Mouse (Mus musculus) neural tube, embryonic 15.5 days (tissue): ENCODE results near the gene Fgd2. TPM values are rescaled to one million over a fixed set of nuclear protein-coding genes. Genes with fewer than 3 reads are reported as not detected.

Experiments
- ATAC-seq: fragments of 200-750 bp; cut with Nextera tagmentation; 2 replicates; pipeline ENCODE4 v1.8.0; 2017; ENCODE audit warnings: mild to moderate bottlenecking, moderate TSS enrichment, moderate library complexity; ENCODE audit not compliant: low FRiP score
- H3K27ac ChIP-seq: fragments of 300-500 bp; sonication (generic); replicated peaks from 2 replicates; pipeline ENCODE4 v1.5.1; 2015; ENCODE audit warnings: mild to moderate bottlenecking, inconsistent platforms
- H3K27me3 ChIP-seq: fragments of 300-500 bp; sonication (generic); replicated peaks from 2 replicates; pipeline ENCODE4 v1.6.1; 2015; ENCODE audit warnings: inconsistent platforms
- H3K36me3 ChIP-seq: fragments of 300-500 bp; sonication (generic); 2 replicates; pipeline ENCODE4 v1.6.1; 2015; ENCODE audit warnings: inconsistent platforms
- H3K4me1 ChIP-seq: fragments of 300-500 bp; sonication (generic); 2 replicates; pipeline ENCODE4 v1.6.1; 2015; ENCODE audit warnings: inconsistent platforms
- H3K4me2 ChIP-seq: fragments of 300-500 bp; sonication (generic); 2 replicates; pipeline ENCODE4 v1.6.1; 2015; ENCODE audit warnings: inconsistent platforms, mild to moderate bottlenecking, moderate library complexity
- H3K4me3 ChIP-seq: fragments of 300-500 bp; sonication (generic); replicated peaks from 2 replicates; pipeline ENCODE4 v1.5.1; 2015; ENCODE audit warnings: mild to moderate bottlenecking, inconsistent platforms
- H3K9ac ChIP-seq: fragments of 300-500 bp; sonication (generic); replicated peaks from 2 replicates; pipeline ENCODE4 v1.6.1; 2015; ENCODE audit warnings: mild to moderate bottlenecking, inconsistent platforms
- H3K9me3 ChIP-seq: fragments of 300-500 bp; sonication (generic); replicated peaks from 2 replicates; pipeline ENCODE4 v1.6.1; 2016; ENCODE audit warnings: inconsistent platforms
- WGBS: fragments of 180-500 bp; shearing (Covaris S2); methylation state at CpG from one replicate; pipeline ENCODE4 v1.1.7; 2015; ENCODE audit warnings: mixed read lengths; 5-methylcytosine and 5-hydroxymethylcytosine counted together
- polyA plus RNA-seq: library from polyadenylated mRNA; unstranded; fragments of >200 nt; fragmentation: Nextera tagmentation; extraction: Ambion mirVana; gene quantifications from 2 replicates; pipeline ENCODE4 v1.2.1, GENCODE M21; 2015

The Fgd2 gene
- polyA plus RNA-seq, 1 experiment from 2014 or later = 3.7 TPM

GRCm38 (mm10) chr17:29422337-29422736 is 61.6 kb downstream of the Fgd2 start:
- Histone ChIP-seq H3K4me3 (no peak overlapping the region), H3K9me3 (no peaks in the 10 kb centered on the region), H3K4me1 (no peaks in the 10 kb centered on the region), H3K27me3 (no peaks in the 10 kb centered on the region), H3K27ac (no peak overlapping the region), H3K36me3 (no peaks in the 10 kb centered on the region), H3K4me2 (no peak overlapping the region), H3K9ac (no peak overlapping the region)
- no peak for ATAC-seq
- 91% methylated on average over 6 of the region's 6 CpGs for WGBS

GRCm38 (mm10) chr17:29422912-29423504 is 62.3 kb downstream of the Fgd2 start:
- H3K4me1 ChIP-seq = no peaks in the 10 kb centered on the region
- H3K27ac ChIP-seq = no peak overlapping the region
- ATAC-seq = no peak
- no peaks in the 10 kb centered on the region for H3K27me3 ChIP-seq
- H3K9me3 ChIP-seq = no peaks in the 10 kb centered on the region
- no peak overlapping the region for H3K9ac ChIP-seq
- no peaks in the 10 kb centered on the region for H3K36me3 ChIP-seq
- 87% methylated on average over 8 of the region's 8 CpGs for WGBS
- no peak overlapping the region for H3K4me2 ChIP-seq
- no peak overlapping the region for H3K4me3 ChIP-seq

GRCm38 (mm10) chr17:29423991-29424390 is 63.3 kb downstream of the Fgd2 start:
- no peak overlapping the region for H3K4me3 ChIP-seq
- H3K9ac ChIP-seq = no peak overlapping the region
- H3K27me3 ChIP-seq = no peaks in the 10 kb centered on the region
- no peak overlapping the region for H3K27ac ChIP-seq
- 92% methylated on average over 2 of the region's 2 CpGs for WGBS
- no peaks in the 10 kb centered on the region for H3K4me1 ChIP-seq
- H3K9me3 ChIP-seq = no peaks in the 10 kb centered on the region
- H3K36me3 ChIP-seq = no peaks in the 10 kb centered on the region
- H3K4me2 ChIP-seq = no peak overlapping the region
- no peak for ATAC-seq

GRCm38 (mm10) chr17:29425345-29425744 is 64.6 kb downstream of the Fgd2 start:
- 65% methylated on average over 9 of the region's 9 CpGs for WGBS
- no peak overlapping the region for H3K4me2 ChIP-seq
- H3K36me3 ChIP-seq = no peaks in the 10 kb centered on the region
- no peak overlapping the region for H3K4me3 ChIP-seq
- no peak for ATAC-seq
- no peaks in the 10 kb centered on the region for H3K27me3 ChIP-seq
- no peaks in the 10 kb centered on the region for H3K4me1 ChIP-seq
- no peaks in the 10 kb centered on the region for H3K9me3 ChIP-seq
- H3K9ac ChIP-seq = no peak overlapping the region
- H3K27ac ChIP-seq = no peak overlapping the region

- WGBS = 40% methylated on average over 8 of the region's 8 CpGs
- no peak overlapping the region for H3K9ac ChIP-seq
- no peak for ATAC-seq
- no peak overlapping the region for H3K27ac ChIP-seq
- H3K4me1 ChIP-seq = no peaks in the 10 kb centered on the region
- H3K36me3 ChIP-seq = no peaks in the 10 kb centered on the region
- H3K4me3 ChIP-seq = no peak overlapping the region
- no peaks in the 10 kb centered on the region for H3K27me3 ChIP-seq
- no peak overlapping the region for H3K4me2 ChIP-seq
- H3K9me3 ChIP-seq = no peaks in the 10 kb centered on the region
Observed at GRCm38 (mm10) chr17:29428213-29428612, 67.5 kb downstream of the Fgd2 start.

GRCm38 (mm10) chr17:29428826-29429225 is 68.1 kb downstream of the Fgd2 start:
- H3K4me2 ChIP-seq = no peak overlapping the region
- WGBS = 56% methylated on average over 2 of the region's 2 CpGs
- H3K9me3 ChIP-seq = no peaks in the 10 kb centered on the region
- no peak overlapping the region for H3K27ac ChIP-seq
- no peaks in the 10 kb centered on the region for H3K36me3 ChIP-seq
- no peaks in the 10 kb centered on the region for H3K4me1 ChIP-seq
- no peak overlapping the region for H3K4me3 ChIP-seq
- H3K9ac ChIP-seq = no peak overlapping the region
- H3K27me3 ChIP-seq = no peaks in the 10 kb centered on the region
- no peak for ATAC-seq

Other genes with a start within 250 kb of the Fgd2 start
- gene Rab44, start 246.8 kb upstream of the Fgd2 start, polyA plus RNA-seq = 0.15 and 3.7 TPM in 2 replicates
- 56.0 and 61.2 TPM in 2 replicates for gene Cpne5, start 122.7 kb upstream of the Fgd2 start, polyA plus RNA-seq
- gene Ppil1, start 96.7 kb upstream of the Fgd2 start, polyA plus RNA-seq = 106 and 119 TPM in 2 replicates
- gene BC004004, start 92.1 kb upstream of the Fgd2 start, polyA plus RNA-seq = 111 and 116 TPM in 2 replicates
- 2.8 TPM in 2 replicates for gene Pi16, start 43.2 kb upstream of the Fgd2 start, polyA plus RNA-seq
- gene Mtch1, start 13.0 kb upstream of the Fgd2 start, polyA plus RNA-seq = 453 and 482 TPM in 2 replicates
- 9.0 and 15.8 TPM in 2 replicates for gene Pim1, start 129.8 kb downstream of the Fgd2 start, polyA plus RNA-seq
- not detected in 2 replicates for gene Gm17657, start 188.7 kb downstream of the Fgd2 start, polyA plus RNA-seq
- 25.7 and 29.4 TPM in 2 replicates for gene Tbc1d22b, start 188.9 kb downstream of the Fgd2 start, polyA plus RNA-seq
- 1.2 and 1.5 TPM in 2 replicates for gene Tmem217, start 191.5 kb downstream of the Fgd2 start, polyA plus RNA-seq